Mouse (Mus musculus) small intestine, adult 10 weeks (tissue): ENCODE measurements around the gene Hdac7. TPM values are rescaled to one million over a fixed set of nuclear protein-coding genes. Genes with fewer than 3 reads are reported as not detected.

Source experiments
- polyA plus RNA-seq: library from polyadenylated mRNA; stranded (reverse); fragments of 350-450 nt; fragmentation: Illumina TruSeq; extraction: RNeasy Lipid Tissue Mini Kit (QIAGEN cat#74804); gene quantifications from one replicate; pipeline ENCODE4 v1.2.3, GENCODE M21; 2014; ENCODE audit warnings: low replicate concordance

The Hdac7 gene
- 0.93 TPM for polyA plus RNA-seq

DNA sequence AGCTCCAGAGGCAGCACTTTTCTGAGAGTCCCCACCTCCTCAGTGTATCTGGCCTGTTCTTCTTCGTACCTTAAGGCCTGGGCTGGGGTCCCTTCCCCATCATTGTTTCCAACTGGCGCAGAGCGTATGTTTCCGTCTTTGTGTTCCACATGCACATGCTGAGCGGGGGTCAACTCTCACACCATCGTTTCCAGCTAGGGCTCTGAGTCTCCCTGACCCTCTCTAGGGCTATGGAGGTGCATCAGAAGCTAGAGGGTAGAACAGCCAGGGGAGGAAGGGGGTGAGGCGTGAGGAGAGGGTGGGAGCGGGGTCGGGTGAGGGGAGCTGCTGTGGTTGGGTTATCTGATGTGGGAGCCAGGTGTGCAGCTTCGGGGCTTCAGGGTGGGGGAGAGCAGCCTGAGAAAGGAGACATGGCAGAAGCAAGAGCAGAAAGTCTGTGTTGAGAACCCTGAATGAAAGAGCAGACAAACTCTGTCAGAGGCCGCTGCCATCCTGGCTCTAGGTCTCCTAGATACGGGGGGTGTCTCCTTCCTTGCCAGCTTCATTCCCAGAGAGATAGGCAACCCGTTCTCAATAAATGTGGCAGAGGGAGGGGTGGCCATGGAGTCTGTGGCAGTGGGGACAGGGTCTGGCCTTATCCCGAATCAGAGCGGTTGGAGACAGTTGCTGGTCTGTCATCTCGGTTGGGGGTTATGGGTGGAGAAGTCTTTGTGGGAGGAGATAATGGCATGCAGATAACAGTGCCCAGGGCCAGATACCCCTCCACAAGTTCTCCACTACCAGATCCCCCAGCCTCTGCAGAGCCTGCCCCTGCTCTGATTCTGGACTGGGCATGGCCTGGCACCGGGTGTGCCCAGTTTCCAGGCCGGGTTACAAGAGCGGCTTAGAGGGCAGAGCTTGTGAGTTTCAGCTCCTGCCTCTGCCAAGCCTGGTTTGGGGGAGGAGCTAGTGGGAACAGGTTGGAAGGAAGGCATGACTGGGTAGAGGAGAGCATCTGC is at the start of gene Hdac7:
Hdac7 (minus strand) TSS at position 466 of the 998 bp plus-strand sequence.

DNA sequence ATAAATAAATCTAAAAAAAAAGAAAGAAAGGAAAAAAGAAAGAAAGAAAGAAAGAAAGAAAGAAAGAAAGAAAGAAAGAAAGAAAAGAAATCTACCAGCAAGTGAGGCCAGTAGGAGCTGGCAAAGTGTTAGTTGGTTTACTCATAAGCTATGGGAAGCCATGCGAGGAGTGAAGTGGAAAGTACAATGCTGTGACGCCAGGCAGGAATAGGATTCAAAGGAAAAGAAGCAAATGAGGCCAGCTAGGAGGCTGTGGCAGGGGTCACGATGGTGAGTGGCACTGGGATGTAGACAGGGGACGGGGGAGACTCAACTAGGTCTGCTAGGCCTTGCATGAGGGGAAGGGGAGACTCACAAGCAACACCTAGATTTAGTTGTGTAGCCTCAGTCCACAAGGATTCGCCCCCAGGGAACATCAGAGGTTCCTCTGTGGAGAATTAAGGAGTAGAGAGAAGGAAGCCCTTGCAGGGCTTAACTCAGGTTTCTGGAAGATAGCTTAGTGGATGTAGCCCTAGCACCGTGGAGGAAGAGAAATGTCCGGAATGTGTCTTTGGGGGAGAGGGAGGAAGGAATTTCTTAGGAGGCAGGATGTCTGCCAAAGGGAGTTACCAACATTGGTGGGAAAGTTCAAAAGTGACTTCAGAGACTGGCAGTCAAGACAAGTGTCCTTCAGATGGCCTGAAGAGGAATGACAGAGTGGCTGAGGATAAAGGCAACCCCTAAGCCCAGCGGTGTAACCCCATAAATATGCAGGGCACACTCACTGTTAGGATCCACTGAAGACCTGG is 65.8 kb downstream of the Hdac7 start, which contains the start of gene Slc48a1:
Slc48a1 (plus strand) TSS at position 210 of the 788 bp plus-strand sequence.

DNA sequence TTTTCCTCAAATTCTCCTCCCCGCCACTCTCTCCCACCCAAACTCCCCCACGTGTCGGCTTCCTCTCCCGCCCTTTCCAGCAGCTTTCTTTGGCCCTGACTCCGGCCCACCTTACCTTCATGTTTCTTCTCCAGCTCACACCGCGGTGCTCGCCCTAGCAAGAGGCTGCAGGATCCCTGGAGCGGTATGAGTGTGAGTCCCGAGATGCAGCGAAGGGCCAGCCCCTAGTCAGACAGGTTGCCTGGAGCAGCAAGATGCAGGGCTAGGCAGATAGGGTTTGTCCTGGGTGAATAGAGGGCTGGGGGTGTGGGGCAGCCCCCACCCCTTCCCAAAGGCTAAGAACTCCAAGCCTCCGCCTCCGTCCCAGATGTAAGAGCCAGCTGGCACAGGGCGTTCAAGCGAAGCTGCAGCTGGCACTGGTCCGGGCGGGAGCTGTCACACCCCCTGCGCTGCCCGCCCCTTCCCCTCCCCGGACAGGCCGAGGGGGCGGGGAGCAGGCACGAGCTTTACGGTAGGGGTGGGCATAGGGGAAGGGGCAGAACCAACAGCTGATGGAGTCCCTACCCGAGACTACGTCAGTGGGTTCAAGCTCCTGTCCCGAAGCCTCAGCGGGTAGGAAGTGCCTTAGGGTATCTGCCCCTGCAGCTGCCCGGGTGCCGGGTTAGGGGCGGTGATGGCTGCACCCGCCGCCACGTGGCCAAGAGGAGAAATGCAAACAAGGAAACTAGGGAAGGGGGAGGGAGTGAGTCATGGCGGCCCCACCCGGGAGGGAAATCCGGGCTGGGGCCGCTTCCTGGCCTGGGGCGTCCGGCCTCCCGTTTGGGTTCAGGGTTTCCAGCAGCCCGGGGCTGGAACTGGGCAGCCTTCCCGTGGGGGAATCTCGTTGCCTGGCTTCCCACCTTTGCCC is 76.8 kb downstream of the Hdac7 start, which contains the start of gene Rapgef3:
Rapgef3 (minus strand) TSS at position 693 of the 907 bp plus-strand sequence.

Other genes with a start within 250 kb of the Hdac7 start
- gene Rpap3, start 138.7 kb downstream of the Hdac7 start, polyA plus RNA-seq: 7.1 TPM
- gene Endou, start 113.2 kb downstream of the Hdac7 start, polyA plus RNA-seq: 0.52 TPM
- not detected for gene Rapgef3, start 76.5 kb downstream of the Hdac7 start, polyA plus RNA-seq
- gene Slc48a1, start 66.0 kb downstream of the Hdac7 start, polyA plus RNA-seq: 4.8 TPM
- gene Vdr, start 66.1 kb upstream of the Hdac7 start, polyA plus RNA-seq: 149 TPM
- gene Tmem106c, start 119.7 kb upstream of the Hdac7 start, polyA plus RNA-seq: 1.7 TPM
- not detected for gene Col2a1, start 160.2 kb upstream of the Hdac7 start, polyA plus RNA-seq
- 1.2 TPM for gene Pfkm, start 248.1 kb upstream of the Hdac7 start, polyA plus RNA-seq
- 24.5 TPM for gene Senp1, start 249.2 kb upstream of the Hdac7 start, polyA plus RNA-seq